Mouse (Mus musculus): ENCODE data around the gene Prl3a1.

Gene Prl3a1

DNA sequence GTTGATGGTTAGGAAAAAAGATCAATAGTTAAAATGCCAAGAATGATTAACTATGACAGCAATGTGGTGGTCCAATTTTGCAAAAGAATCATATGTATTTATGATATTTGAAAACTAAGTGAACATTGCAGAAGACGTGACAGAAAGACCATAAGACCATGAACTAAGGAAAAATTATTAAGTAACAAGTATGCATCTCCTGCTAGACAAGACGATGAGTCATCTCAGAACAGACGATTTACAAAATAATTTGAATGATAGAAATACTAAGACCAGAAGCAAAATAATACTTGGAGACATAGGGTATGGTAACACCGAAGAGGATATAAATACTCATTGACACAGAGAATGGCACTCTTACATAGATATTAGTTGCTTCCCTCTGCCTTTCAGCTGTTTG is at the start of gene Prl3a1:
Gene Prl3a1 (plus strand): TSS at position 301 of the 400 bp plus-strand sequence.
- DNase-seq: no peak

DNA sequence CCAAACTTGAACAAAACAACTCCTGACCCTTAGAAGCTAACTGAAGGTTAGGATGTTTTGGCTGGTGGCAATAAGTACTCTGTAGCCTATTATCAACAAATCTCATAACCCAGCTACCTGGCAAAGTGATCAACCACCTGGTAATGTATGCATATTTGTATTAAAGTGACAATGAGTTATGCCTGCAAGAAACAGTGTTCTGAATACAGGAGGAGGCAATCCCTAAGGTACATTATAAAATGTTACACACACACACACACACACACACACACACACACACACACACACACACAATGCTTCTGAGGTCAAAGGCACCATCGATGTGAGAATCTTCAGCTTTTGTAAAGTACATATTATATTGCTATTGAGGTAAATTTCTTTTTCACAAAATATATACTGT is 17.7 kb upstream of the Prl3a1 start, which contains the start of gene Prl3b1:
Gene Prl3b1 (plus strand): TSS at position 301 of the 400 bp plus-strand sequence.
- DNase-seq: no peak

DNA sequence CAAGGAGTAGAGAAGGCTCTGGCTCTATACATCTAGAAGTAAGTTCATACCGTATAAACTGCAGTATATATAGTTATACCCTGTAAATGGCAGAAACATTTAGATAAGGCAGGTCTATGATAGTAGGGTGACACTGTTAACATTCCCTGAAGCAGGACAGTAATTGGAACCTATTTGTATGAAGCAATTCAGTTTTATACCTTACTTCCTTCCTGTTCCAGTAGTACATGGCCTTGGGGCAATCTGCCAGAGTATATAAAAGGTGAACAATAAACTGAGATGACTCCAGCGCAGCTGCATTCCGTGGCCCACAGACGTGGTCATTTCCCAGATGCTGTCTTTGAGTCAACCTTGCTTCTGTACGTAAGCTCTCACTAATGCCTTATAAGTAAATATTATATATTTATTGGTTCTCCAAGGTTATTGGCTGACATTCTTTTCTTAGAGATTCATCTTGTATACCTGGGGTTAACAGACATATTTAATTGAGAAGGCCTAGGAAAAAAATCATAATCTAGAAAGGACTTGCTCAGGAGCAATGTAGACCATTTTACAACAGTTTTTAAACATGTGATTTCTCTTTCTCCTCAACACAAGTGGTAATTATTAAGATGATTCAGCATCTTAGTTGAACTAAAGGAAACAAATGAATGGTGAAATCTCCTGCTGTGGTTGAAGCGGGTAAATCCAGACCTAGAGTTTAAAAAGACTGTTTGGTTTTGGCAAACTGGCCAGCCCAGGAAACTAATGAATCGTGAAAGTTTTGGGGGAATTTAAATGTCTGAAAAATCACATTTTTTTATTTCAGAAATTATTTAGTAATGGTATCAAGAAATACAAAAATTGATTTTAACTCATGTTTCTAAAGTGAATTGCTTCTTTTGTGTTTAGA is 53.3 kb downstream of the Prl3a1 start, which contains the start of gene Prl6a1:
Gene Prl6a1 (plus strand): TSS at position 294 of the 892 bp plus-strand sequence.
- DNase-seq: no peak
